Mouse (Mus musculus) embryonic facial prominence, embryonic 10.5 days (tissue): ENCODE results near the gene Rad9a. TPM values are rescaled to one million over a fixed set of nuclear protein-coding genes. Genes with fewer than 3 reads are reported as not detected.

ENCODE experiments used
- DNase-seq: peaks from one replicate; pipeline ENCODE4 v3.0.0-alpha.2; 2017; ENCODE audit warnings: low spot score
- H3K27ac ChIP-seq: fragments of 300-500 bp; sonication (generic); replicated peaks from 2 replicates; pipeline ENCODE4 v1.5.1; 2016; ENCODE audit warnings: mild to moderate bottlenecking
- H3K27me3 ChIP-seq: fragments of 300-500 bp; sonication (generic); replicated peaks from 2 replicates; pipeline ENCODE4 v1.6.1; 2016; ENCODE audit warnings: low read depth, mild to moderate bottlenecking; ENCODE audit not compliant: poor library complexity, severe bottlenecking
- H3K36me3 ChIP-seq: fragments of 300-500 bp; sonication (generic); replicated peaks from 2 replicates; pipeline ENCODE4 v1.6.1; 2016; ENCODE audit warnings: mild to moderate bottlenecking, moderate library complexity
- H3K4me1 ChIP-seq: fragments of 300-500 bp; sonication (generic); 2 replicates; pipeline ENCODE4 v1.6.1; 2016
- H3K4me3 ChIP-seq: fragments of 300-500 bp; sonication (generic); 2 replicates; pipeline ENCODE4 v1.5.1; 2016; ENCODE audit warnings: mild to moderate bottlenecking, moderate library complexity
- H3K9me3 ChIP-seq: fragments of 300-500 bp; sonication (generic); 2 replicates; pipeline ENCODE4 v1.6.1; 2016; ENCODE audit warnings: mild to moderate bottlenecking
- WGBS: fragments of 180-500 bp; shearing (Covaris S2); methylation state at CpG from one replicate; pipeline ENCODE4 v1.1.7; 2016; 5-methylcytosine and 5-hydroxymethylcytosine counted together
- polyA plus RNA-seq: library from polyadenylated mRNA; unstranded; fragments of >200 nt; fragmentation: Nextera tagmentation; extraction: Ambion mirVana; gene quantifications from 2 replicates; pipeline ENCODE4 v1.2.1, GENCODE M21; 2016

Gene Rad9a
- polyA plus RNA-seq, 1 experiment from 2014 or later = 58.2 TPM

DNA sequence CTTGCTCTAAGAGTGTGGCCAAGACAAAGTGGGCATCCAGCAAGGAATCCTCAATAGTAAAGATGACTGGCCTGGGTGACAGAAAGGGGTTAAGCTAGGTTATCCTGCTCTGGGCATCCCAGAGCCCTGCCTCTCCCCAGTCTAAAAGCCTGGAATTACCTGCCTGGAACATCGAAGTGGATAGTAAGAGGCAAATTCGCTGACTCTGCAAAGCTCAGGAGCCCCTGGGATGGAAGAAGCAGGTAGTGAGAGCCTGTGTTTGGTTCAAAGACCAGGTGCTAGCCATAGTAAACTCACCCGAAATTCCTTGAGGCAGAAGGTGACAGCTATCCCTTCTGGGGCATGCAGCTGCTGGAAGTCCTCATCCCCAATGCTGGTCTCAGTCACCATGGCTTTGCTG is 4.3 kb downstream of the Rad9a start:
- Histone ChIP-seq H3K27me3 (no peaks in the 10 kb centered on the region), H3K4me3 (no peak overlapping the region), H3K9me3 (no peaks in the 10 kb centered on the region), H3K4me1 (peaks cover 64% of the 10 kb centered on the region), H3K27ac (no peak overlapping the region), H3K36me3 (peaks cover 77% of the 10 kb centered on the region)
- no peak for DNase-seq
- WGBS = 73% methylated on average over 3 of the region's 3 CpGs

DNA sequence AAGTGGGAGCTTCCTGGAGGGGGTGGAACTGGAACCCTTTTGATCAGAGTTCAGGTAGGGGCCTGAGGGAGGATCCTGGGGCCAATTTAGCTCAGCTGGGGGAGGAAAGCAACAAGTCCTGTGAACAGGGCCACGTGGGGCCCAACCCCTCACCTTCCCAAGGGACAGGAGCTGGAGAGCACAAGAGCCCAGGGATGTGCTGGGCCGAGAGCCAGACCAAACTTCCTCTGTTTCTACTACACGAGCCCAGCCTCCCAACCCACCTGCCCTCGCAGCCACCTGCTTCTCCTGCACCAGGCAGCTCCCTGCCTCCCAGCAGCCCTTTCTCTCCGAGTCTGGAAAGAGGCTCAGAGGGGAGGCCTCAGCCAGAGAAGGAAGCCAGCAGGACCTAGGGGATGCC is 4.9 kb downstream of the Rad9a start:
- H3K9me3 ChIP-seq = no peaks in the 10 kb centered on the region
- peak overlapping the region; percentile 32; the same call in 1 of the 2 replicates for H3K27ac ChIP-seq

GRCm38 (mm10) chr19:4196048-4196447 is 5.4 kb downstream of the Rad9a start:
- Histone ChIP-seq H3K27ac (no peak overlapping the region), H3K4me1 (peaks cover 67% of the 10 kb centered on the region), H3K9me3 (no peaks in the 10 kb centered on the region), H3K4me3 (peak overlapping the region; percentile 19; the same call in 1 of the 2 replicates), H3K36me3 (peaks cover 77% of the 10 kb centered on the region), H3K27me3 (no peaks in the 10 kb centered on the region)
- DNase-seq = no peak
- 79% methylated on average over 2 of the region's 2 CpGs for WGBS

More for the DNA sequence above, 4.9 kb downstream of the Rad9a start:
- Histone ChIP-seq H3K27me3 (no peaks in the 10 kb centered on the region), H3K4me1 (peaks cover 62% of the 10 kb centered on the region), H3K36me3 (peaks cover 77% of the 10 kb centered on the region), H3K4me3 (0 out of 2 replicates have a peak overlapping the region, but pooled peaks have one; percentile 19)
- 49% methylated on average over 5 of the region's 5 CpGs for WGBS
- no peak for DNase-seq

- Histone ChIP-seq H3K27ac (no peak overlapping the region), H3K4me1 (peaks cover 62% of the 10 kb centered on the region), H3K9me3 (no peaks in the 10 kb centered on the region), H3K27me3 (no peaks in the 10 kb centered on the region), H3K4me3 (no peak overlapping the region; the same call in 1 of the 2 replicates), H3K36me3 (peaks cover 71% of the 10 kb centered on the region)
- WGBS = 82% methylated on average over 12 of the region's 12 CpGs
- no peak for DNase-seq
Observed at GRCm38 (mm10) chr19:4194776-4195650, 6.4 kb downstream of the Rad9a start.

DNA sequence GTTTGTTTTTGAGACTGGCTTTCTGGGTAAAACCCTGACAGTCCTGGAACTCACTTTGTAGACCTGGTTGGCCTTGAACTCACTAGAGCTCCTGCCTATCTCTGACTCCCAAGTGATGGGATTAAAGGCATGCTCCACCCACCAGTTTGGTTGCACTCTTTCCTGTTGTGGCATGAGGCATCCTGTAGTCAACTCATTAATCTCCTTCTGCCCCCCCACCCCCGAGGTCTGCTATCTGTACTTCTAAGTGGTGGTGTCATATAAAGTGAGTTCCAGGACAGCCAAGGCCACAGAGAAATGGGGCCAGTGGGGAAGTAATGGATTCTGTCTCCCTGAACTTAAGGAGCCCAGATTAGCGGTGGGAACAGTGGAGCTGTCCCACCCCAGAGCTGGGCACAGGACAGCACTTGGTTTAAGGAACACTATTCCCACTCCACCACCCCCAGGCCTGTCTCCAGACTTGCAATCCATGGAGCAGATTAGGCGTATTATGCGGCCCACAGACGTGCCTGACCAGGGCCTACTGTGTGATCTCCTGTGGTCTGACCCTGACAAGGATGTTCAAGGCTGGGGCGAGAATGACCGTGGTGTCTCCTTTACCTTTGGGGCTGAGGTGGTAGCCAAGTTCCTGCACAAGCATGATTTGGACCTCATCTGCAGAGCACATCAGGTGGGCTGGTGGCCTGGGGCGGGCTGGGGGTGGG is 7.3 kb downstream of the Rad9a start:
- Histone ChIP-seq H3K9me3 (no peaks in the 10 kb centered on the region), H3K4me3 (peak overlapping the region; percentile 97), H3K27ac (no peak overlapping the region), H3K4me1 (peaks cover 55% of the 10 kb centered on the region), H3K27me3 (no peaks in the 10 kb centered on the region), H3K36me3 (peaks cover 63% of the 10 kb centered on the region)
- DNase-seq = no peak
- WGBS = 93% methylated on average over 8 of the region's 8 CpGs

- no peaks in the 10 kb centered on the region for H3K9me3 ChIP-seq
- 74% methylated on average over 6 of the region's 6 CpGs for WGBS
- peaks cover 53% of the 10 kb centered on the region for H3K4me1 ChIP-seq
- no peaks in the 10 kb centered on the region; the same call in 1 of the 2 replicates for H3K27me3 ChIP-seq
- H3K27ac ChIP-seq = peak overlapping the region; percentile 97
- DNase-seq = no peak
- peaks cover 53% of the 10 kb centered on the region for H3K36me3 ChIP-seq
- H3K4me3 ChIP-seq = peak overlapping the region; percentile 97
Observed at GRCm38 (mm10) chr19:4193129-4193528, 8.3 kb downstream of the Rad9a start.

- under 1% methylated on average over 52 of the region's 52 CpGs for WGBS
- Histone ChIP-seq H3K4me3 (peak overlapping the region; percentile 97), H3K9me3 (no peaks in the 10 kb centered on the region), H3K36me3 (peaks cover 46% of the 10 kb centered on the region), H3K4me1 (peaks cover 52% of the 10 kb centered on the region), H3K27ac (peak overlapping the region; percentile 97), H3K27me3 (no peaks in the 10 kb centered on the region; the same call in 1 of the 2 replicates)
- DNase-seq = no peak
Observed at GRCm38 (mm10) chr19:4192251-4192985, 9.0 kb downstream of the Rad9a start.

DNA sequence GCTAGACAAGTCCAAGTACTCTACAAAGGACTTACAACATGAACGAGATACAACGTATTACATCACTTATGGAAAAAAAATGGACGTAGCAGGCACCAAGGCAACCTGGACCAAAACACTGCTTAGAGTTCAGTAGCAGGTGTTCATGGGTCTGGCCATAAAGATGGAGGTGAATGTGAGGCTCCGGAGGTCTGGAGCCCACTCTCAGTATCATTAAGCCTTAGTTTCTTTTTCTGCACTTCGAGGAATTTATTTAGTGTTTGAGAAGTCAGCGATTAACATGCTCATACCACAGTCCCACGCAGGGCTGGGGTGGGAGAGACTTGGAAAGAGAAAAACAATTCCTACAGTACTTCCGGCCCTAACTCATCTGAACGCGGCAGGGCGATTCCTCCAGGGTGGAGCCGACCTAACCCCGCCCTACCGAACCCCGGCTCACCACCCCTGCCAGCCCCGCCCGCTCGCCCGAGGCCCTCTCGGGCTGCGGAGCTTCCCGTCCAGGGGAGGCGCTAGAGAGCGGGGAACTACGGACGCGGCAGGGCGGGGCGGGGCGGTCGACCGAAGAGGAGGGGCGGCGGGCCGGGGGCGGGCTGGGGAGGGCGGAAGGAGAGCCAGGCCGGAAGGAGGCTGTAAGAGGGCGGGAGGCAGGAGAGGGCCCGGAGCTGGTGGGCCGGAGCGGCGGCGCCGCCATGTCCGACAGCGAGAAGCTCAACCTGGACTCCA is 9.8 kb downstream of the Rad9a start, which contains the start of gene Ppp1ca:
Gene Ppp1ca (plus strand): TSS at position 538 of the 723 bp plus-strand sequence.
- WGBS = 6% methylated on average over 47 of the region's 47 CpGs
- peak within 1 kb of the TSS; percentile 97 for H3K27ac ChIP-seq
- no peaks in the 10 kb centered on the region; the same call in 1 of the 2 replicates for H3K27me3 ChIP-seq
- H3K36me3 ChIP-seq = peaks cover 38% of the 10 kb centered on the region
- peaks cover 45% of the 10 kb centered on the region for H3K4me1 ChIP-seq
- no peaks in the 10 kb centered on the region for H3K9me3 ChIP-seq
- DNase-seq = peak; percentile 99
- H3K4me3 ChIP-seq = peak within 1 kb of the TSS; percentile 97

GRCm38 (mm10) chr19:4190831-4191334 is 10.6 kb downstream of the Rad9a start, which contains the start of gene Tbc1d10c:
Gene Tbc1d10c (minus strand): TSS chr19:4191284.
- Histone ChIP-seq H3K4me3 (peak within 1 kb of the TSS; percentile 97), H3K9me3 (no peaks in the 10 kb centered on the region), H3K4me1 (peaks cover 37% of the 10 kb centered on the region), H3K27ac (peak within 1 kb of the TSS; percentile 97), H3K36me3 (peaks cover 30% of the 10 kb centered on the region), H3K27me3 (no peaks in the 10 kb centered on the region; the same call in 1 of the 2 replicates)
- no peak for DNase-seq
- 73% methylated on average over 4 of the region's 4 CpGs for WGBS

- Histone ChIP-seq H3K36me3 (peaks cover 13% of the 10 kb centered on the region), H3K4me1 (peaks cover 43% of the 10 kb centered on the region), H3K27ac (no peak overlapping the region), H3K4me3 (no peak overlapping the region), H3K27me3 (no peaks in the 10 kb centered on the region; the same call in 1 of the 2 replicates), H3K9me3 (no peaks in the 10 kb centered on the region)
- DNase-seq = no peak
- WGBS = 88% methylated on average over 12 of the region's 12 CpGs
Observed at GRCm38 (mm10) chr19:4189051-4189620, 12.3 kb downstream of the Rad9a start.

- DNase-seq = no peak
- Histone ChIP-seq H3K36me3 (no peaks in the 10 kb centered on the region), H3K27ac (no peak overlapping the region), H3K9me3 (no peaks in the 10 kb centered on the region), H3K4me3 (no peak overlapping the region), H3K27me3 (no peaks in the 10 kb centered on the region; the same call in 1 of the 2 replicates), H3K4me1 (peaks cover 34% of the 10 kb centered on the region)
- 75% methylated on average over 3 of the region's 3 CpGs for WGBS
Observed at GRCm38 (mm10) chr19:4187303-4187702, 14.2 kb downstream of the Rad9a start.
